In the genomic region with DNA sequence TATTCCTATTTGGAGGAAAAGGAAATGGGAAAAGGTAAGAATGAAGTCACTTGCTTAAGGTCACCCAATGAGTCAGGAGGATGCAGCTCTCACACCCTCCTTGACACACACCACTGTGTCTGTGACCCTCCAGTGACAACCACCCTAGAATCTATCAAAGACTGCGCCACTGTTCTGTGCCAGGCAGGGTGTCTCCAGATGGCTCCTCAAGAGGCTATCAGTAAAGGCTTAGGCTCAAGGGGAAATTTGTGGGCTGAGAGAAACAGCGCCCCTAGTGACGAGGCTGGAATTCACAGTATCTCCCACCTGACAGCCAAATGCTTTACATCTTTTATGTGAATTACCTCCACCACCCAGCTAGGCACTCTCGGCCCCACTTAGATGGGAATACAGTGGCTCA, we compare ENCODE assay signal across 8 mouse cellular contexts. TPM values are rescaled to one million over a fixed set of nuclear protein-coding genes. Genes with fewer than 3 reads are reported as not detected.
A peak's percentile ranks its signal among the peaks of the same experiment; 100 is the strongest.
DNase-seq lines count a peak whose midpoint lies in the region; ATAC-seq and TF ChIP-seq lines count a peak whose summit lies in the region.

No protein-coding gene starts in this region.

- no peak overlapping the region for H3K4me3 ChIP-seq in ES-E14 (ENCODE audit: insufficient read depth in 1 of 2, low read depth in 1 of 2, low read length in 2 of 2, poor library complexity in 1 of 2, severe bottlenecking in 1 of 2)
- H3K4me3 ChIP-seq in neural tube, embryonic 11.5 days (ENCODE audit: low read depth, low read length) = no peak overlapping the region

- no peak overlapping the region for H3K4me2 ChIP-seq in neural tube, embryonic 11.5 days (ENCODE audit: low read depth)

- H3K9ac ChIP-seq in ES-E14 (ENCODE audit: insufficient read depth, low read depth, low read length, poor library complexity, severe bottlenecking) = no peak overlapping the region
- H3K9ac ChIP-seq in neural tube, embryonic 11.5 days (ENCODE audit: low read length) = no peak overlapping the region

- in situ Hi-C loops in ES-E14 (cut with MboI; ENCODE audit: low sequenced_read_pairs in 2 of 2, unreplicated experiment in 2 of 2) = loop anchor here in 1 of 2 experiments (25.0 kb wide), 1 partner anchor 166 kb away; no protein-coding TSS in a partner anchor

- DNase-seq in layer of hippocampus, adult 11-12 months (ENCODE audit: low spot score) = peak; percentile 49
- DNase-seq in layer of hippocampus, adult 9-11 months = no peak
- DNase-seq in ES-E14 (ENCODE audit: low read depth, low spot score) = peak; percentile 79
- peak; percentile 61 for DNase-seq in adrenal gland, postnatal 14 days
- DNase-seq in embryo, embryonic 11.5 days (ENCODE audit: low read depth, low spot score) = peak; percentile 29
- DNase-seq in kidney, postnatal 4 days = peak; percentile 65
- peak; percentile 66 for DNase-seq in neural tube, embryonic 11.5 days (ENCODE audit: low spot score)
- DNase-seq in MN1 (ENCODE audit: low spot score) = no peak

- H3K27ac ChIP-seq in ES-E14 (ENCODE audit: insufficient read depth, low read depth, low read length, poor library complexity, severe bottlenecking) = no peak overlapping the region
- H3K27ac ChIP-seq in neural tube, embryonic 11.5 days (ENCODE audit: low read depth, low read length) = no peak overlapping the region

- peaks cover 10% of the 10 kb centered on the region for H3K27me3 ChIP-seq in neural tube, embryonic 11.5 days (ENCODE audit: control insufficient read depth, insufficient read depth, low read length)

- peaks cover 0 to 28% of the 10 kb centered on the region in 2 experiments; a peak in 2 of 4 replicates for H3K4me1 ChIP-seq in ES-E14 (ENCODE audit: control insufficient read depth in 2 of 2, insufficient read depth in 2 of 2, low read length in 2 of 2, poor library complexity in 1 of 2)
- H3K4me1 ChIP-seq in neural tube, embryonic 11.5 days (ENCODE audit: control insufficient read depth, insufficient read depth, low read length) = no peaks in the 10 kb centered on the region

- no peaks in the 10 kb centered on the region for H3K36me3 ChIP-seq in ES-E14 (ENCODE audit: control insufficient read depth, insufficient read depth, low read length, poor library complexity, severe bottlenecking)
- H3K36me3 ChIP-seq in neural tube, embryonic 11.5 days (ENCODE audit: control insufficient read depth, insufficient read depth, low read length) = no peaks in the 10 kb centered on the region

- ATAC-seq in neural tube, embryonic 11.5 days (ENCODE audit: insufficient read depth, low FRiP score, low TSS enrichment) = no peak

- WGBS in neural tube, embryonic 11.5 days = 5% methylated on average over 4 of the region's 4 CpGs

- no peaks in the 10 kb centered on the region for H3K9me3 ChIP-seq in ES-E14 (ENCODE audit: control insufficient read depth, insufficient read depth, low read depth, low read length)
- no peaks in the 10 kb centered on the region for H3K9me3 ChIP-seq in neural tube, embryonic 11.5 days (ENCODE audit: control insufficient read depth, low read length)

TF ChIP-seq in ES-E14, 5 proteins besides CTCF, POLR2A, EP300 and RAD21:
- TF ChIP-seq ZC3H11A (IDR thresholded peaks at IDR 0.05; ENCODE audit: borderline replicate concordance, low read depth, low read length) (no peak), CHD2 (IDR thresholded peaks at IDR 0.05; ENCODE audit: low read depth, low read length) (no peak), HCFC1 (IDR thresholded peaks at IDR 0.05; ENCODE audit: borderline replicate concordance, insufficient read depth, low read length) (no peak), ZNF384 (IDR thresholded peaks at IDR 0.05; ENCODE audit: low read depth, low read length) (no peak), MAFK (IDR thresholded peaks at IDR 0.05; ENCODE audit: insufficient read depth, low read depth, low read length) (no peak)

RNA-seq across cellular contexts. Expression of a gene that starts 3.6 kb away (rescaled TPM):
- total RNA-seq in ES-E14 (2012; rRNA removed) = 1.6 and 3.3 TPM in 2 replicates
- not detected in 2 replicates for total RNA-seq in adrenal gland, postnatal 14 days (2021)
- 2.7 and 3.0 TPM in 2 replicates for polyA plus RNA-seq in neural tube, embryonic 11.5 days (2014; fragmentation: Nextera tagmentation; extraction: Ambion mirVana)

Comparison
In these comparisons a context has a peak if more than half of its experiments do, and no peak if none do; other contexts are left out.
1. DNase-seq: peak in layer of hippocampus, adult 11-12 months (single experiment), ES-E14 (single experiment), adrenal gland, postnatal 14 days (single experiment), embryo, embryonic 11.5 days (single experiment), kidney, postnatal 4 days (2 of 2) and neural tube, embryonic 11.5 days (single experiment); none in layer of hippocampus, adult 9-11 months (single experiment) and MN1 (single experiment).